Mouse (Mus musculus) telencephalon, adult 2 months (tissue): ENCODE measurements around the gene Hba-x.
A peak's percentile ranks its signal among the peaks of the same experiment; 100 is the strongest.
"Not testable (repeated sequence)": the region's sequence is repeated elsewhere in the genome, so short reads cannot be mapped to it uniquely, and the experiment has no call there.

ENCODE experiments used
- DNase-seq: peaks from one replicate; pipeline ENCODE4 v3.0.0-alpha.2; 2011; ENCODE audit warnings: low read depth, low spot score

Hba-x gene

GRCm38 (mm10) chr11:32285887-32286286, 9.7 kb downstream of the Hba-x start:
- not testable (repeated sequence) for DNase-seq

GRCm38 (mm10) chr11:32286695-32287492, 10.7 kb downstream of the Hba-x start, which contains the start of gene Hbq1b:
Gene Hbq1b, plus strand, starts transcription at chr11:32286965.
- DNase-seq = not testable (repeated sequence)

- DNase-seq = no peak
Observed at GRCm38 (mm10) chr11:32287493-32287825, 11.3 kb downstream of the Hba-x start.

GRCm38 (mm10) chr11:32292819-32293218, 16.6 kb downstream of the Hba-x start:
- DNase-seq = not testable (repeated sequence)

GRCm38 (mm10) chr11:32293479-32293878, 17.3 kb downstream of the Hba-x start:
- DNase-seq = not testable (repeated sequence)

GRCm38 (mm10) chr11:32296203-32296602, 20.0 kb downstream of the Hba-x start, which contains the start of gene Hba-a2:
Gene Hba-a2, plus strand, starts transcription at chr11:32296489.
- DNase-seq = not testable (repeated sequence)

GRCm38 (mm10) chr11:32297417-32297816, 21.2 kb downstream of the Hba-x start:
- not testable (repeated sequence) for DNase-seq

GRCm38 (mm10) chr11:32297866-32298531, 21.8 kb downstream of the Hba-x start:
- DNase-seq = no peak

GRCm38 (mm10) chr11:32298532-32298918, 22.3 kb downstream of the Hba-x start:
- DNase-seq = no peak

- DNase-seq = not testable (repeated sequence)
Observed at GRCm38 (mm10) chr11:32299865-32300264, 23.7 kb downstream of the Hba-x start, which contains the start of gene Hbq1a. Gene Hbq1a, plus strand, starts transcription at chr11:32300069.

GRCm38 (mm10) chr11:32300279-32301267, 24.4 kb downstream of the Hba-x start:
- no peak for DNase-seq

GRCm38 (mm10) chr11:32301506-32301905, 25.3 kb downstream of the Hba-x start:
- no peak for DNase-seq

- peak; percentile 82 for DNase-seq
Observed at GRCm38 (mm10) chr11:32302824-32303419, 26.7 kb downstream of the Hba-x start.

GRCm38 (mm10) chr11:32303455-32303854, 27.3 kb downstream of the Hba-x start:
- DNase-seq = no peak

- DNase-seq = no peak
Observed at GRCm38 (mm10) chr11:32307006-32307405, 30.8 kb downstream of the Hba-x start.

- no peak for DNase-seq
Observed at GRCm38 (mm10) chr11:32309446-32309845, 33.2 kb downstream of the Hba-x start.

- DNase-seq = no peak
Observed at GRCm38 (mm10) chr11:32309928-32310327, 33.7 kb downstream of the Hba-x start.

- DNase-seq = no peak
Observed at GRCm38 (mm10) chr11:32316009-32316408, 39.8 kb downstream of the Hba-x start.

GRCm38 (mm10) chr11:32320507-32321195, 44.5 kb downstream of the Hba-x start:
- no peak for DNase-seq

GRCm38 (mm10) chr11:32321196-32321565, 45.0 kb downstream of the Hba-x start:
- DNase-seq = no peak

- DNase-seq = no peak
Observed at GRCm38 (mm10) chr11:32324609-32325008, 48.4 kb downstream of the Hba-x start.
